Comparison of ENCODE assay signal across 24 mouse cellular contexts in genomic region chr1:131020425-131021310, GRCm38 (mm10). TPM values are rescaled to one million over a fixed set of nuclear protein-coding genes. Genes with fewer than 3 reads are reported as not detected.
DNase-seq lines count a peak whose midpoint lies in the region; ATAC-seq lines count a peak whose summit lies in the region.
"Had no signal": no experiment of that assay in that cellular context is flagged by ENCODE, and none has a peak within 500 bp of the region (broad histone marks: within the 10 kb centered on the region; RNA-seq: fewer than 3 reads in every experiment).

No protein-coding gene starts in this region.

- peak; percentile 28 to 34 for DNase-seq in spleen, postnatal 36 days (ENCODE audit: low spot score in 2 of 2)
- DNase-seq in spleen, postnatal 10 days (ENCODE audit: low spot score in 2 of 2) = no peak
- DNase-seq in R1 (ENCODE audit: low read depth, low spot score) = peak; percentile 19
- DNase-seq in cerebellum, postnatal 36 days = no peak
- DNase-seq in gastrocnemius, postnatal 4 days (ENCODE audit: low spot score in 2 of 2) = no peak
- DNase-seq: adrenal gland, adult 8-10 months; cerebellum, adult 9-11 months; forebrain, postnatal 0 days; heart, postnatal 36 days; kidney, adult 11 months; layer of hippocampus, adult 9-11 months; liver, embryonic 13.5 days; midbrain, embryonic 14.5 days; right cerebral cortex, postnatal 14 days had no signal

- H3K9me3 ChIP-seq in hindbrain, embryonic 12.5 days (replicated peaks) = no peaks in the 10 kb centered on the region
- H3K9me3 ChIP-seq: embryonic facial prominence, embryonic 15.5 days; liver, embryonic 13.5 days; lung, embryonic 15.5 days; neural tube, embryonic 15.5 days had no signal

- 11% methylated on average over 12 of the region's 12 CpGs for WGBS in macrophage (ENCODE audit: missing documents)
- 51% methylated on average over 12 of the region's 12 CpGs for WGBS in hindbrain, embryonic 12.5 days

- no peaks in the 10 kb centered on the region for H3K27me3 ChIP-seq in hindbrain, embryonic 12.5 days
- H3K27me3 ChIP-seq: embryonic facial prominence, embryonic 15.5 days; lung, embryonic 15.5 days; neural tube, embryonic 15.5 days had no signal

- H3K4me1 ChIP-seq in hindbrain, embryonic 12.5 days = no peaks in the 10 kb centered on the region
- H3K4me1 ChIP-seq: embryonic facial prominence, embryonic 15.5 days; lung, embryonic 15.5 days; neural tube, embryonic 15.5 days had no signal

- H3K27ac ChIP-seq in macrophage = peak overlapping the region; percentile 81
- no peak overlapping the region for H3K27ac ChIP-seq in hindbrain, embryonic 12.5 days
- H3K27ac ChIP-seq: embryonic facial prominence, embryonic 15.5 days; liver, embryonic 13.5 days; lung, embryonic 15.5 days; neural tube, embryonic 15.5 days; stomach, postnatal 0 days had no signal

- no peak overlapping the region for H3K4me2 ChIP-seq in hindbrain, embryonic 12.5 days (replicated peaks)
- H3K4me2 ChIP-seq: embryonic facial prominence, embryonic 15.5 days; liver, embryonic 13.5 days; lung, embryonic 15.5 days; neural tube, embryonic 15.5 days had no signal

- no peak overlapping the region for H3K9ac ChIP-seq in hindbrain, embryonic 12.5 days
- H3K9ac ChIP-seq: embryonic facial prominence, embryonic 15.5 days; forebrain, postnatal 0 days; liver, embryonic 13.5 days; lung, embryonic 15.5 days; neural tube, embryonic 15.5 days had no signal

- H3K79me2 ChIP-seq in macrophage (ENCODE audit: inconsistent target) = peaks cover 7% of the 10 kb centered on the region; the same call in 1 of the 2 replicates

- ATAC-seq in hindbrain, embryonic 12.5 days (ENCODE audit: low FRiP score) = no peak
- ATAC-seq: forebrain, postnatal 0 days; hindbrain, embryonic 16.5 days had no signal

- peak overlapping the region; percentile 28 for H3K4me3 ChIP-seq in macrophage (ENCODE audit: inconsistent target)
- H3K4me3 ChIP-seq in hindbrain, embryonic 12.5 days = no peak overlapping the region
- H3K4me3 ChIP-seq: embryonic facial prominence, embryonic 15.5 days; liver, embryonic 13.5 days; lung, embryonic 15.5 days; neural tube, embryonic 15.5 days had no signal

- peaks cover 19% of the 10 kb centered on the region; the same call in 1 of the 2 replicates for H3K36me3 ChIP-seq in macrophage (ENCODE audit: inconsistent target)
- H3K36me3 ChIP-seq in hindbrain, embryonic 12.5 days = no peaks in the 10 kb centered on the region
- H3K36me3 ChIP-seq: embryonic facial prominence, embryonic 15.5 days; liver, embryonic 13.5 days; lung, embryonic 15.5 days; neural tube, embryonic 15.5 days had no signal

RNA-seq across cellular contexts. Expression of gene Il10, which starts 1.0 kb away (rescaled TPM):
- 100 to 1,000 TPM in 8 of 26 experiments, 10 to 100 TPM in 15, 1 to 10 TPM in 3; 4.9 to 359 (median 26.5) TPM for total RNA-seq in macrophage (2018; cell fraction: chromatin; rRNA removed)
- 100 to 1,000 TPM in 10 of 26 experiments, 10 to 100 TPM in 14, 1 to 10 TPM in 2; 4.0 to 501 (median 62.0) TPM for total RNA-seq in macrophage (2018; cell fraction: cytosol; rRNA removed)
- 100 to 1,000 TPM in 13 of 26 experiments, 10 to 100 TPM in 12, 1 to 10 TPM in 1; 4.7 to 692 (median 104) TPM for total RNA-seq in macrophage (2018; cell fraction: nucleus; rRNA removed)
- 4.4 to 10.1 TPM (median 5.1 TPM) in 3 replicates for polyA plus RNA-seq in macrophage (2018)
- not detected for total RNA-seq in gastrocnemius, postnatal 4 days (2021)
- not detected in 2 replicates for polyA plus RNA-seq in hindbrain, embryonic 12.5 days (2016; fragmentation: Nextera tagmentation; extraction: Ambion mirVana)
- total RNA-seq: forebrain, postnatal 0 days; gastrocnemius, adult 18-20 months; heart, postnatal 36 days had no signal
- polyA plus RNA-seq: embryonic facial prominence, embryonic 15.5 days; forebrain, postnatal 0 days; heart, embryonic 14.5 days; hindbrain, embryonic 16.5 days; limb, embryonic 11.5 days; liver, embryonic 13.5 days; midbrain, embryonic 14.5 days; neural tube, embryonic 15.5 days; stomach, postnatal 0 days had no signal

Comparison
In these comparisons a context has a peak if more than half of its experiments do, and no peak if none do; other contexts are left out.
1. DNase-seq: peak in spleen, postnatal 36 days (2 of 2) and R1 (single experiment); none in spleen, postnatal 10 days (0 of 2), cerebellum, postnatal 36 days (0 of 2) and gastrocnemius, postnatal 4 days (0 of 2).